Mouse (Mus musculus): Measurements from ENCODE around the gene Tti1.

The Tti1 gene

DNA sequence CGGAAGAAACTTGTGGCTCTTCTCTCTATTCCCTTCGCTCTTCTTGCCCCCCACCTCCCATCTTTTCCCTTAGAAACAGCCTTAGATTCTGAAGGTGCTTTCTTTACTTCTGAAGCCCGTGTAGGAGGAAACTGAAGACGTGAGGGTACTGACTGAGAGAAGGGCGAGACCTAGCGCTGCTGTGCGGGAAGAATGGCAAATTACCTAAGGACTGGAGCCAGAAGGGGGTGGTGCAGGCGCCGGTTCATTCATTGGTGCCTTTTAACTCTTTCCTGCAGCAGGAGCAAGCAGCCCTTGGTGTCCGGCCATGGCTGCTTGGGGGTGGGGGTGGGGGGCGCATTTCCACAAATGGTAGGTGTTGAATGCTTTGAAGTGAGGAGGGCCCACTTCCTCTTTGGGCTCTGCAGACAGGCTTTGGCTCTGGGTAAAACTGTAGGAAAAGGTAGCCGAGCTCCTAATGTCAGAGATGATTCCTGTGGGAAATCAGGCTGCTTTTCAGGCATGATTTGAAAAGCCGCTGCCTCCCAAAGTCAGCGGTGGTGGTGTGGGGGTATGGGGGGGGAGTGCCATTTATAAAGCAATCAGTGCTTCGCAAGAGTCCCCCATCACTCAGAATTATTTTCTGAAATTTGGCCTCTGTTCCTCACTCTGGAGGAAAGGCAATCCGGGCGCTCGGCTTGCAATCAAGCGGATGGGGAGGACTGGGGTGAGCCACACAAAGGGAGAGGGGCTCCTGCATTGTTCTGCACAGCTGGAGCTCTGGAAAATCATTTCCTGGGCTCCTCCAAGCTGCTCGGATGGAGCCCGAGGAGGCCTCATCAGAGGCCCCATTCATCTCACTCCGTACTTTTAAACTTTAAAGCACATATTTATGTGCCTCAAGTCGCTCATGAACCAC, 53.4 kb downstream of the Tti1 start:
- DNase-seq (ENCODE audit: low spot score in 2 of 2): no peak

GRCm38 (mm10) chr2:157970669-157971068, 57.6 kb downstream of the Tti1 start:
- peak in 1 of 2 experiments; percentile 3 for DNase-seq (ENCODE audit: low spot score in 2 of 2)

- DNase-seq (ENCODE audit: low spot score in 2 of 2): no peak
Observed at GRCm38 (mm10) chr2:157970124-157970523, 58.1 kb downstream of the Tti1 start.

DNA sequence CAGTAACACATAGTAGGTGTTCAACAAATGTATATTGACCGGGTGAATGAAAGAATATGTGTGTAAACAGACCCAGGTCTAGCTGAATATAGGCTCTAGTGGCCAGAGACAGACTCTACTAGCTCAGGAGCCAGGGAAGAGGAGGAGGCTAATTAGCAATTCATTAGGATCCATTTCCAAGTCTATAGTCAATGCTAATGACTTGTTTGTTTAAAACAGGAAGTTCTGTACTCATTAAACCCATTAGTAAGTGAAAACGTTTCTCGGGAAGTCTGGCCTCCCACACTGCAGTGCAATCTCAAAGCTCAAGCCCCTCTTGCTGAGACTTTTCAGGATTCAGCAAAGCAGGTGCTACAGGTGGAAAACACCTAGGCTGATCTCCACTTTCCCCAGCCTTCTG, 60.4 kb downstream of the Tti1 start:
- DNase-seq (ENCODE audit: low spot score in 2 of 2): no peak

DNA sequence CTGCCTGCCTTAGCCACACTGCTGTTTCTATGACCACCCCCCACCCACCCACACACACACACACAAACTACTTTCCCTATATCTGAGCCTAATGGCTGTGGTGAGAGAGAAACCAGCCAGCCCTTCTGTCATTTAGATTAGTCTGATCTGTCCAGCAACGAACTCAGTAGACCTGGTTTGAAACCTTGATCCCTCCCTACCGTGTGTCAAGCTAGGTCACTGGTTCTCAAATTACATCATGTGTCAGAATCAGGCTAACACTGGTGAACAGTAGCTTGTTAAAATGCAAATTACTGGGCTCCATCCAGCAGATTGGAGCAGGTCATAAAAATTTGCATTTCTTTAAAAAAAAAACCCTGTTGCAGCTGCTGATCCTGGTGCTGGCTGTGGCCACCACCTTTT, 70.5 kb downstream of the Tti1 start:
- no peak for DNase-seq (ENCODE audit: low spot score in 2 of 2)

- no peak for DNase-seq (ENCODE audit: low spot score in 2 of 2)
Observed at GRCm38 (mm10) chr2:157953978-157954377, 74.3 kb downstream of the Tti1 start.

DNA sequence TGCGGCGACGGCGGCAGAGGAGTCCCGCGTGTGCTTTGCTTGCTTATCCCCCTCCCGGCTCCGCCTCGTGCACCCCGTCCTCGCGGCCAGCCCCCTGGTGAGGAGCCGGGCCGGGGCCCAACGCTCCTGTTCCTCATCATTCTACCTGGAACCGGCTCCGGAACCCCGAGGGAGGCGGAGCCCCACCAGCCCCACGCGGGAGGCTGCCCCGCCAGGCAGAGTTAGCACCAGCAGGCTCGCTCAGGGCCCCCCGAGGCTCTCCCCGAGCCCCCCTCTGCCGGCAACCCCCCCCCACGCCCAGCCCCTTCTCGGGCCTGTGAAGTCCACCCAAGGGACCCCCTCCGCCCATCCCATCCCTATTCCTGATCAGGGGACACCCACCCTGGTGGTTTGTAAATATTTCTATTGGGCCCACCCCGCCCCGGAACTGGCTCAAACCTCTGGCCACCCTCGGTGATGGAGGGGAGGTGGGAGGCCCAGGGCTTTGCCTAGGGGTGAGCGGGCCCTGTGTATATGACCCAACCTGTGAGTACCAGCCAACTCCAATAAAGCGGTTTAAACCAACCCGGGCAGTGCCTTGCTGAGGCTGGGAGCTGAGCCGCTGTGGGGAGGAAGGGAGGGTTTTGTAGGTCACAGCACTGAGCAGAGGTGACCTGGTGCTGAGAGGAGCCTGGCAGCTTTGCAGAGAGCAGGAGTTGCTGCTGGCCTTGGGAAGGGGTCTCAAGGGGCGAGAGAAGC, 83.9 kb downstream of the Tti1 start:
- DNase-seq (ENCODE audit: low spot score in 2 of 2): no peak

GRCm38 (mm10) chr2:157943514-157944155, 84.6 kb downstream of the Tti1 start:
- DNase-seq (ENCODE audit: low spot score in 2 of 2): peak; percentile 2 to 5

- DNase-seq (ENCODE audit: low spot score in 2 of 2): no peak
Observed at GRCm38 (mm10) chr2:157940586-157941185, 87.5 kb downstream of the Tti1 start.

GRCm38 (mm10) chr2:157936676-157937075, 91.6 kb downstream of the Tti1 start:
- DNase-seq (ENCODE audit: low spot score in 2 of 2): no peak

DNA sequence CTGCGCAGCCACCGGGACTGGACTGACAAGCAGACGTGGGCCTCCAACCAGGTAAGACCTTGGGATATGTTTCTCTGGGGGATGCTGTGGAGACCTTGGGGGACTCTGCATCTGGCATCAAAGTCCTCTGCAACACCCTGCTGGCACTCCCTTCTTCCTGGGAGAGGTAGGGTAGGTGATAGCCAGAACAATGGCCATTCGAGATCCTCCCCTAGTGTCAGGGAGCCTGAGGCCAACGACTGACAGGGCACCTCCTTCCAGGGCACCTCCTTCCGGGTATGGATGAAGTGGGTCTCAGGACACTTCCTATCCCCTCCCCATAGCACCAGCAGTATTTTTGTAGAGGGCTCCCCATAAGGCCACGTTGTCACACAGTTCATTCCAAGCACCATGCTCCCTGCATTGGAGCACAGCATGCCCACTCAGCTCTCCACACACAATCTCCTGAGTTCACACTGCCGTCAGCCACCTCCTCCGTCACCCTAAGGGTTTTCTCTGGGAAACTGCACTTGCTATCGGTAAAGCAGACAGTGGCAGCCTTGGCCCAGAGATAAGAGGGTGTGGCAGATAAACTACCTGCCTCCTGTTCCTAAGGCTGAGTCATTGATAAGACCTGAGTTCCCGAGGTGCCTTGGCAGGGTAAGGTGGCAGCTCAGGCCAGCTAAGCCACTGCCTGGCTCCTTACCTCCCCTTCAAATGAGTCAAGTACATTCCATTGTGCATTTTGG, 92.6 kb downstream of the Tti1 start:
- no peak for DNase-seq (ENCODE audit: low spot score in 2 of 2)

- no peak for DNase-seq (ENCODE audit: low spot score in 2 of 2)
Observed at GRCm38 (mm10) chr2:157932655-157933054, 95.6 kb downstream of the Tti1 start.
